Mouse (Mus musculus) embryonic facial prominence, embryonic 12.5 days (tissue): ENCODE measurements around the gene Jak3. TPM values are rescaled to one million over a fixed set of nuclear protein-coding genes. Genes with fewer than 3 reads are reported as not detected.

Source experiments
- ATAC-seq: fragments of 200-750 bp; cut with Nextera tagmentation; 2 replicates; pipeline ENCODE4 v1.8.0; 2017; ENCODE audit not compliant: insufficient number of reproducible peaks, insufficient read depth, low FRiP score, low TSS enrichment
- H3K27ac ChIP-seq: fragments of 300-500 bp; sonication (generic); 2 replicates; pipeline ENCODE4 v1.5.1; 2016; ENCODE audit warnings: mild to moderate bottlenecking
- H3K27me3 ChIP-seq: fragments of 300-500 bp; sonication (generic); 2 replicates; pipeline ENCODE4 v1.6.1; 2016; ENCODE audit warnings: mild to moderate bottlenecking, moderate library complexity
- H3K36me3 ChIP-seq: fragments of 300-500 bp; sonication (generic); 2 replicates; pipeline ENCODE4 v1.6.1; 2016; ENCODE audit warnings: mild to moderate bottlenecking
- H3K4me1 ChIP-seq: fragments of 300-500 bp; sonication (generic); 2 replicates; pipeline ENCODE4 v1.6.1; 2016
- H3K4me2 ChIP-seq: fragments of 300-500 bp; sonication (generic); replicated peaks from 2 replicates; pipeline ENCODE4 v1.6.1; 2016; ENCODE audit warnings: mild to moderate bottlenecking, moderate library complexity
- H3K4me3 ChIP-seq: fragments of 300-500 bp; sonication (generic); 2 replicates; pipeline ENCODE4 v1.5.1; 2016; ENCODE audit warnings: mild to moderate bottlenecking
- H3K9ac ChIP-seq: fragments of 300-500 bp; sonication (generic); 2 replicates; pipeline ENCODE4 v1.6.1; 2016; ENCODE audit warnings: mild to moderate bottlenecking, moderate library complexity
- H3K9me3 ChIP-seq: fragments of 300-500 bp; sonication (generic); 2 replicates; pipeline ENCODE4 v1.6.1; 2016; ENCODE audit warnings: mild to moderate bottlenecking, moderate library complexity
- WGBS: fragments of 180-500 bp; shearing (Covaris S2); methylation state at CpG from one replicate; pipeline ENCODE4 v1.1.7; 2016; 5-methylcytosine and 5-hydroxymethylcytosine counted together
- polyA plus RNA-seq: library from polyadenylated mRNA; unstranded; fragments of >200 nt; fragmentation: Nextera tagmentation; extraction: Ambion mirVana; gene quantifications from 2 replicates; pipeline ENCODE4 v1.2.1, GENCODE M21; 2016

Jak3 gene
- polyA plus RNA-seq, 1 experiment from 2014 or later: 3.4 TPM

DNA sequence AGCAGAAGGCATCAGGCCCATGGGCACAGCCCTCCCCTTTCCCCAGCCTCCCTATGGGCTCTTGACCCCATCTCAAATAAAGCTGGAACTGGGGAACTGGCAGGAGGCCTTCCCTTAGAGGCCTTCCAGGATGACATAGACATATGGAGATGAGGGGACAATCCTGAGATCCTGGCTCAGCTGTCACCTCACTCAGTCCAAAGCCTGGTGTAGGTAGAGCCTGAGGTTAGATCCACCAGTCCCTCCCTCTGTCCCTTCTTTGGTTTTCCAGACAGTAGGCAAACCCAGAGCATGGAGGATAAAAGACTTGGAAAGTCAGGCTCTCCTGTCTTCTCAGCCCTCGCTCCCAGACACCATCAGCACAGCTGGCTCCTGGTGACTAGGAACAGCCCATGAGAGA lies 9.2 kb upstream of the Jak3 start:
- no peak for ATAC-seq
- H3K9me3 ChIP-seq: no peaks in the 10 kb centered on the region
- 35% methylated on average over 1 of the region's 1 CpGs for WGBS
- H3K4me2 ChIP-seq: no peak overlapping the region
- H3K4me1 ChIP-seq: peaks cover 23% of the 10 kb centered on the region
- no peaks in the 10 kb centered on the region for H3K36me3 ChIP-seq
- no peak overlapping the region for H3K4me3 ChIP-seq
- no peak overlapping the region for H3K9ac ChIP-seq
- no peak overlapping the region for H3K27ac ChIP-seq
- peaks cover 58% of the 10 kb centered on the region for H3K27me3 ChIP-seq

DNA sequence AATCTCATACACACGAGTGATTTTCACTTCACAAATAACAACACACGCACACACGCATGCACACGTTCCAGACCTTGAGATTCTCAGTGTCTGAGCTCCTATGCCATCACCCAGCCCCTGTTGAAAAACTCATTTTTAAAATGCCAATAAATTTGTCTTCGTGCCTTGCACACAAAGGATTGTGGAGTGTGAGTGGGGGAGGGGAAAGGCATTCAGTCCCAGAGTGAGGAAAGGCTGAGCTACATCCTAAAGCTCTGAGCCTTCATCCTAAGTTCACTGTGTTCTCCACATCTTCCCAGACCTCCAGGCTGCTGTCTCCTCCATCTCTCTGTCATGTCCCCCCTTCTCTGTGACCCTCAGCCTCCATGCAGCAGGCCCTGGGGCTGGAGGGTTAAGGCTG lies 8.8 kb upstream of the Jak3 start:
- Histone ChIP-seq H3K27me3 (peaks cover 54% of the 10 kb centered on the region), H3K4me3 (no peak overlapping the region), H3K27ac (no peak overlapping the region), H3K9me3 (no peaks in the 10 kb centered on the region), H3K9ac (no peak overlapping the region), H3K36me3 (no peaks in the 10 kb centered on the region), H3K4me2 (no peak overlapping the region), H3K4me1 (peaks cover 23% of the 10 kb centered on the region)
- ATAC-seq: no peak
- 54% methylated on average over 5 of the region's 5 CpGs for WGBS

DNA sequence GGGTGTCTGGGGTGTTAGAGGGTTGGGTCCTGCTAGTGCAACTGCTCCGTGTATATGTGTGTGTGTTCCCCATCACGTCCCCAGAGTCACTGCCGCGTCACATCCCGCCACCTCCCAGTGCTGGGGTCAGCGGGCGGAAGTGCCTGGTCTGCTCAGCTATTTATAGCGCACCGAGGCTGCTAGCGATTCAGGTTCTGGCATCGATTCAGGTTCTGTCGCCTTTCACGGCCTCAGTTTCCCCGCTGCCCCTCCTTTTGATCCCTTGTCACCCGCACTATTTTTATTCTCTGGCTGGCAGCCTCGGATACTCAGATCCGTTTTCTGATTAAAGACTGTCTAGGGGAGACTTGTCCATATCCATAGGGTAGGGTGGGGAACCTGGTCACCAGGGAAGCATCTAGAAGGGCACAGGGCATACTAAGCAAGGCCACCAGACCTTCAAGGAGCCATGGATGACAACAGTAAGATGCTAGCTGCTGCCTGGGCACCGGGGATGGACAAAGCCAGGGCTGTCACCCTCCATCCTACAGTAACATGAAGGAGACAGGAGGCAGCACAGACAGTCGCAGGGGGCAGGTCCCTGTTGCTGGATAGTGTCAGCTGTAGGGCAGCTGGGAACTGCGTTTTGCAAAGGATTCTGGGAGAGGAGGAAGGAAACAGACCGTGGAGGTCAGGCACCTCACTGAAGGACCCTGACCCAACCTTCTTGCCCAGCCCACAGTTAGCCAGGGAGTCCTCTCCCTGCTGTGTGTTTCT lies 7.7 kb upstream of the Jak3 start:
- 3% methylated on average over 21 of the region's 21 CpGs for WGBS
- Histone ChIP-seq H3K36me3 (no peaks in the 10 kb centered on the region), H3K27me3 (peaks cover 47% of the 10 kb centered on the region), H3K9me3 (no peaks in the 10 kb centered on the region), H3K27ac (no peak overlapping the region), H3K4me1 (peaks cover 23% of the 10 kb centered on the region), H3K4me2 (peak overlapping the region; percentile 28; the same call in 1 of the 2 replicates), H3K4me3 (no peak overlapping the region), H3K9ac (0 out of 2 replicates have a peak overlapping the region, but pooled peaks have one; percentile 17)
- no peak for ATAC-seq

DNA sequence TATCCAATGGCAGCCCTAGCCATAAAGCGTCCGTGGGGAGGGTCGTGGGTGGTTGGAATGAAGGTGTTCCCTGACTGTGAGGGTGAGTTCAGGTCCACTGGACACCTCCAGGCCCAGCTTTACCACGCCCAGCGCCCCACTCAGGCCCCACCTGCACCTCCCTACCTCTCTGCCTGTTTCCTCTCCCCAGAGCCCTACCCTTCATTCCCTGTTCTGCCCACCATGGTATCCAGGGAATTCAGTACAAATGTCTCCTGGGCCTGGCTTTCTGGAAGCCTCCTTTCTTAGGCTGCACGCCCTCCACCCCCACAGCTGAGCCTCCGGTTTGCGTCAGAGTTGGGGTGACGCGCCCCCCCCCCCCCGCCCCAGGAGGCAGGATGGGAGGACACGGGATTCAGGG lies 5.9 kb upstream of the Jak3 start:
- ATAC-seq: 0 out of 2 replicates have a peak, but pooled peaks have one; percentile 5
- peak overlapping the region; percentile 39 for H3K4me3 ChIP-seq
- no peaks in the 10 kb centered on the region for H3K36me3 ChIP-seq
- H3K9me3 ChIP-seq: no peaks in the 10 kb centered on the region
- peaks cover 23% of the 10 kb centered on the region for H3K4me1 ChIP-seq
- H3K4me2 ChIP-seq: peak overlapping the region; percentile 85
- H3K27ac ChIP-seq: no peak overlapping the region
- WGBS: 8% methylated on average over 11 of the region's 12 CpGs
- peak overlapping the region; percentile 53 for H3K9ac ChIP-seq
- peaks cover 49% of the 10 kb centered on the region for H3K27me3 ChIP-seq

DNA sequence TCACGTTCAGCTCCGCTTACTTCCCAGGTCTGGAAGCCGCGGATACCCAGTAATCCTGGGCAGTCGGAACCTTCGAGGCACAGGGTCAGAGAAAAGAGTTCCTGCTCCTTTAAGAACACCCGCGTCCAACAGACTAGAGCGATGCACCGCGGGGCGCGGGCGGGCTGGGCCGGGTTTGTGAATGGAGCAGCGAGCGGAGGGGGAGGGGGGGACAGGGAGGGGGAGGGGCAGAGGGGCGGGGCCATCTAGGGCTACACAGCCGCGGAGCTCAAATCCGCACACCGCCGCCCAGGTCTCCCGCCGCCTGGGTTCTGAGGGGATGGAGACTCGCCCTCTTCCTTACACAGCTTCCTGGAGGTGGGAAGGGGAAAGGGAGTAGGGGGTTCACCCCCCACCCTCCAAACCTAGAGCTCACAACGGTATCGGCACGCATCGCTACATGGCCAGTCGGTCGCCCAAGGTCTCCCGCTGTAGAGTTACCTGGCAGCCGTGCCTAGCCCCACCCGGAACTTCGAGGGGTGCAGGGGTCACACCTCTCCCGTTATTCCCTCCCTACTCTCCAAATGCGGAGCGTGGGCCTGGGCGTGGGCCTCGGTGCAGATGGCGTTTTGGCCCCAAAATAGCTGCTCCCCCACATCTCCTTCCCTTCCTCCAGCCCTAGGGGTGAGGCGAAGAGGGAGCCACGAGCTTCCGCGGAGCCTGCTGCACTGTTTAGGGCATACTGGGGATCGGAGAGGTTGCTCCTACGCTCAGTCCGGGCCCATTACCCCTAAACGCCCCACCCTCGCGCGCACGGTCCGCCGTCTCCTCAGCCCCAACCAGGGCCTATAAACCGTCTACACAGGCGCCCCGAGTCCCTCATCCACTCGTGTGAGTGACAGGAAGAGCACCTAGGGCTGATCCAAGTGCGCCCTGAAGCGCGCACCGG lies 5.2 kb upstream of the Jak3 start:
- peak; percentile 62 for ATAC-seq
- peak overlapping the region; percentile 53 for H3K9ac ChIP-seq
- peaks cover 23% of the 10 kb centered on the region for H3K4me1 ChIP-seq
- under 1% methylated on average over 52 of the region's 64 CpGs for WGBS
- peaks cover 56% of the 10 kb centered on the region for H3K27me3 ChIP-seq
- H3K4me3 ChIP-seq: peak overlapping the region; percentile 39
- H3K4me2 ChIP-seq: peak overlapping the region; percentile 85
- H3K9me3 ChIP-seq: no peaks in the 10 kb centered on the region
- H3K36me3 ChIP-seq: no peaks in the 10 kb centered on the region
- no peak overlapping the region for H3K27ac ChIP-seq

DNA sequence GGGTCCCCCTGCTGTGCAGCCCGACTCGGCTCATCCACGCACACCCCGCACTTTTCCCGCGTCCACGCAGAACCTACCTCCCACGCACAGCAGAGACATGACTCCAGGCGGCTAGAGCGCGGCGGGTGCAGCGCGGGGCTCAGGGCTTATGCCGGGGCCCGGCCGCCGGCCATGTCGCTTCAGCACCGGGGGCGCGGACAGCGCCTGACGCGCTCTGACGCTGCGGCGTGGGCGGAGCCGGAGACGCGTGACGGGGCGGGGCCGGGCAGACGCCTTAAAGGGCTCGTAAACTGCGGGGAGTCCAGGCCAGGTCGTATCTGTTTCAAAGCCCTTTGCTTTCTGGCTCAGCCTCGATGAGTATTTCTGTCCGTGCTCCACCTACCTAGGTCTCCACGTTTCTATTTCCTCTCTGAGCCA lies 4.5 kb upstream of the Jak3 start, which contains the start of gene Unc13a:
TSS of gene Unc13a (minus strand) at position 209 of the 417 bp plus-strand sequence.
- peak within 1 kb of the TSS; percentile 85 for H3K4me2 ChIP-seq
- peaks cover 56% of the 10 kb centered on the region for H3K27me3 ChIP-seq
- ATAC-seq: peak; percentile 47
- H3K9ac ChIP-seq: peak within 1 kb of the TSS; percentile 53
- H3K27ac ChIP-seq: no peak within 1 kb of the TSS
- under 1% methylated on average over 42 of the region's 42 CpGs for WGBS
- H3K9me3 ChIP-seq: no peaks in the 10 kb centered on the region
- H3K4me3 ChIP-seq: peak within 1 kb of the TSS; percentile 39
- no peaks in the 10 kb centered on the region for H3K36me3 ChIP-seq
- peaks cover 23% of the 10 kb centered on the region for H3K4me1 ChIP-seq

DNA sequence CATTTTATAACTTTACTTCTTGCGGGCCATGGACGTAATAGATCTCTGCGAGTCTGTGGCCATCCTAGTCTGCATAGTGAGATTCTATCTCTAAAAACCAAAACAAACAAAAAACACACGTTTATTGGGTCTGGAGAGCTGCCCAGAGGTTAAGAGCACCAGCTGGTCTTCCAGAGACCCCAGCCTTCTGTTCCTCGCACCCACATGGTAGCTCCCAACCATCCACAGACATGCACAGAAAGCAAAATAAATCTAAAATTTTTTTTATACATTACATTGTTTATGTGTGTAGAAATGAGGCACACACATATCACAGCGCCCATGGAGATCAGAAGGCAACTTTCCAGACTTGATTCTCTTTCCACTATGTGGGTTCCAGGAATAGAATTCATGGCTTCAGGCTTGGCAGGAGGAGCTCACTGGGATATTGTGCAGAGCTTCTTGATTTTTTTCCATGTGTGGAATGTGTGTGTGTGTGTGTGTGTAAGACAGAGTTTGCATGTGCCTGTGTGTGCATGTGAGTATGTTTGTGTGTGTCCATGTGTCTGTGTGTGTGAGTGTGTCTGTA lies 3.8 kb upstream of the Jak3 start:
- peaks cover 56% of the 10 kb centered on the region for H3K27me3 ChIP-seq
- peak overlapping the region; percentile 41; the same call in 1 of the 2 replicates for H3K9ac ChIP-seq
- peak overlapping the region; percentile 85 for H3K4me2 ChIP-seq
- peak overlapping the region; percentile 39; the same call in 1 of the 2 replicates for H3K4me3 ChIP-seq
- no peak overlapping the region for H3K27ac ChIP-seq
- no peaks in the 10 kb centered on the region for H3K9me3 ChIP-seq
- H3K4me1 ChIP-seq: peaks cover 23% of the 10 kb centered on the region
- no peaks in the 10 kb centered on the region for H3K36me3 ChIP-seq
- ATAC-seq: no peak
- 58% methylated on average over 6 of the region's 6 CpGs for WGBS

DNA sequence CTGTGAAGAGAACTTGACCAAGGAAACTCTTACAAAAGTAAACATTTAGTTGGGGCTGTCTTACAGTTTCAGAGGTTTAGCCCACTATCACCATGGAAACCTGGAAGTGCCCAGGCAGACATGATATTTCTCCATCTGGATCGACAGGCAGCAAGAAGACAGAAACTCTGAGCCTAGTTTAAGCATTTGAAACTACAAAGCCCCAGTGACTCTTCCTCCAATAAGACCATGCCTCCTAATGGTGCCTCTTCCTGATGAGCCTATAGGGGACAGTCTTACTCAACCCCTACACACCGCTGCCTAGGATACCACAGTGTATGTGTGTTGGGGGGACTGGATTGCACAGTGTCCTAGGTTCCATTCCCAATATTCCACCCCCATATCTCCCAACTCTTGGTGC lies 2.0 kb upstream of the Jak3 start:
- ATAC-seq: no peak
- Histone ChIP-seq H3K27me3 (peaks cover 56% of the 10 kb centered on the region), H3K4me1 (peaks cover 15% of the 10 kb centered on the region), H3K9me3 (no peaks in the 10 kb centered on the region), H3K36me3 (no peaks in the 10 kb centered on the region), H3K9ac (no peak overlapping the region), H3K4me2 (no peak overlapping the region), H3K27ac (no peak overlapping the region), H3K4me3 (no peak overlapping the region)
- 82% methylated on average over 2 of the region's 2 CpGs for WGBS

DNA sequence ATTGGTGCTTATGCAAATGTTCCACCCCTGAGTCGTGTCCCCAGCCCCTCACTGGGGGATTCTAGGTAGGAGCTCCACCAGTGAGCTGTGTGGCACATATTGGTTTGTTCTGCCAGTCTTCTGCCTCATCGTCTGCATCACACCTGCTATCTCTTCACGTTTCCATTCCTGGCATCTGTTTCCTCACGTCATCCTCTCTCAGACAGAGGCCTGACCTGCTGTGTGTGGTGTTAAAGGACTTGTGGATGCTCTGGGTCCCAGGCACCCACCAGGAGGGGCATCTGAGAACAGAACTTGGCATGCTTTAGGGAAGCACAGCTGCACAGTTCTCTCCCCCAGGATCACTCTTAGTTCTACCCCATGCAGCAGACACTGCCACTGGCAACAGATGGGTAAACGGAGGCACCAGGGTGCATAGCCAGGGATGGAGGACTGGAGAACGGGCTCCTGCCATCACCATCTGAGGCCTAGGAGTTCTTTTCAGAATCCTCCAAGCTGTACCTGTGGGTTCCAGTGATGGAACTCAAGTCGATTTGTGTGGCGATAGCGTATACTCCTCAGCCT lies 558 bp upstream of the Jak3 start:
- no peaks in the 10 kb centered on the region for H3K36me3 ChIP-seq
- H3K27ac ChIP-seq: no peak overlapping the region
- H3K9ac ChIP-seq: no peak overlapping the region
- 32% methylated on average over 9 of the region's 9 CpGs for WGBS
- H3K4me2 ChIP-seq: peak overlapping the region; percentile 92
- no peaks in the 10 kb centered on the region for H3K9me3 ChIP-seq
- peaks cover 61% of the 10 kb centered on the region for H3K27me3 ChIP-seq
- no peak overlapping the region for H3K4me3 ChIP-seq
- peaks cover 15% of the 10 kb centered on the region for H3K4me1 ChIP-seq
- ATAC-seq: no peak

DNA sequence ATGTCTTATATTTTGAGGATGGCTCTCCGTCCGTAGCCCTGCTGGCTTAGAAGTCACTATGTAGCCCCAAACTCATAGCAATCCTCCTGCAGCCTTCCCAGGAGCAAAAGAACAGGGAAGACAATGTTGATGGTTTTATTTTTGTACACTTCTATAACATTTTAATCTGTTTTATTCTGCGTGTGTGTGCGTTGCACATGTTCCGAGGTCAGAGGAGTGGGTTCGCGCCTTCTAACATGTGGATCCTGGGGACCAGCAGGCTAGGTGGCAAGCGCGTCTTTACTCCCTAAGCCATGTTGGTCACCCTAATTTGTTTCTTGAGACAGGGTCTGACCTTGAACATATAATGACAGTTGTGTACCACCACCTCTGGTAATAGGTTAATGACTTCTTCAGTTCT lies 707 bp downstream of the Jak3 start:
- Histone ChIP-seq H3K27me3 (peaks cover 66% of the 10 kb centered on the region), H3K4me3 (peak overlapping the region; percentile 70), H3K27ac (0 out of 2 replicates have a peak overlapping the region, but pooled peaks have one; percentile 69), H3K36me3 (no peaks in the 10 kb centered on the region), H3K9me3 (no peaks in the 10 kb centered on the region), H3K4me1 (peaks cover 18% of the 10 kb centered on the region), H3K9ac (peak overlapping the region; percentile 73), H3K4me2 (peak overlapping the region; percentile 92)
- 59% methylated on average over 9 of the region's 9 CpGs for WGBS
- no peak for ATAC-seq

DNA sequence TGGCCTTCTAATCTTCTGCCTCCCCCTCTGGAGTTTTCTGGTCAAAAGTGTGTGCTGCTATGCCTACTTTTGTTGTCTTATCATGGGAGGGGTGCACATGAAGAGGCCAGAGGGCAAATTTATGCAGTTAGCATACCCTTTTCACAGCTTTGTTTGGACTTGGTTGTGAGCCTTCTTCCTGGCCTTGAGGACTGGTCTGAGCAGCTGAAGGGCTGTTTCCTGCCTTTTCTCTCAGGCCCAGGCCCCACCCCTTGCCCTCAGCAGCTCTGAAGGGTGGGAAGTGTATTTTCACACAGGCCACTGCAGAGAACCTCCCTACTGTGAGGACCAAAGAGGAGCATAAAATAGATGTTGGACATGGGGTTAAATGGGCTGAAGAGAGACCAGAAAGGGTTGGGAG lies 1.5 kb downstream of the Jak3 start:
- Histone ChIP-seq H3K4me3 (no peak overlapping the region), H3K27me3 (peaks cover 73% of the 10 kb centered on the region), H3K27ac (no peak overlapping the region), H3K9ac (no peak overlapping the region), H3K36me3 (no peaks in the 10 kb centered on the region), H3K9me3 (no peaks in the 10 kb centered on the region), H3K4me2 (no peak overlapping the region; the same call in 1 of the 2 replicates), H3K4me1 (peaks cover 18% of the 10 kb centered on the region)
- ATAC-seq: no peak
